Mouse (Mus musculus) heart, adult 8-10 months (tissue): Measurements from ENCODE around the gene Gm11487. TPM values are rescaled to one million over a fixed set of nuclear protein-coding genes. Genes with fewer than 3 reads are reported as not detected.
"Not testable (repeated sequence)": the region's sequence is repeated elsewhere in the genome, so short reads cannot be mapped to it uniquely, and the experiment has no call there.

Experiments
- DNase-seq: peaks from one replicate; pipeline ENCODE4 v3.0.0; 2022; ENCODE audit warnings: low spot score
- total RNA-seq, 4 experiments: library from RNA; stranded (reverse); gene quantifications; 2 replicates each; pipeline ENCODE4 v1.2.4; 2022

Gene Gm11487
- total RNA-seq, result not detected

DNA sequence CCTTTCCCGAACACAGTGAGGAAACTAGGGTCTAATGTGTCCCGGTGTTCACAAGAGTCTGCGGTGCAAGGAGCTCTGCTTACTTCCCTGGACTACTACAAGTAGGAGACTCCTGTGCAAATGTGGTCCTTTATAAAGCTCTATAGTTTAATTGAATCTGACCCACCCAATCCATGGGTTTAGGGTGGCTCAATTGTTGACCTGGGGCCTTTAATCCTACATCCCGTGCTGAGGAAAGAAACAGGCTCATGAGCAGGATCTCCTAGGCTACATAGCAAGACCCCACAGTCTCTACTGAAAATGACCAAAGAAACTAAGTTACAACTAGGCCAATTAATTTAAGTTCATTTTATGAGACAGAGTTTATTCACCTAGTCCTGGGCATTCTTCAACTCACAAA is at the start of gene Gm11487:
Gene Gm11487, minus strand, starts transcription at position 101 of the 400 bp plus-strand sequence.
- DNase-seq, result not testable (repeated sequence)

DNA sequence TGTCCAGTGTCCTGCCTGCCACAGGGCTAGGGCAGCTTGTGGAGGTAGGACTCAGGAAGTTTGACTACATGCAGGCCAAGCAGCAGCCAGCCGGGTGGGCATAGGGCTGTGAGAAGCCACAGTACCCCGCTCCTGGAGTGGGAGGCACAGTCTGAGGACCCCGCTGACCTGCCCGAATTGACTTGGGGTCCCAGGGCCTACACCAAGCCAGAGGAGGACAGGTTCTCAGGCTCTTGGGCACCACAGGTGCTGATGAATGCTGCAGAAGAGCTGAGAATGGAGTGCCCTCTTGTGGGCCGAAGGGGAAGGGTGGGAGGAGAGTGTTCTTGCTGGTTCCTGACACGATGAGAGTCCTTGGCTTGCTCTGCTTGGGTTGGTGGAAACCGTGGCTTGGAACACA is 39.8 kb upstream of the Gm11487 start:
- DNase-seq, result no peak

DNA sequence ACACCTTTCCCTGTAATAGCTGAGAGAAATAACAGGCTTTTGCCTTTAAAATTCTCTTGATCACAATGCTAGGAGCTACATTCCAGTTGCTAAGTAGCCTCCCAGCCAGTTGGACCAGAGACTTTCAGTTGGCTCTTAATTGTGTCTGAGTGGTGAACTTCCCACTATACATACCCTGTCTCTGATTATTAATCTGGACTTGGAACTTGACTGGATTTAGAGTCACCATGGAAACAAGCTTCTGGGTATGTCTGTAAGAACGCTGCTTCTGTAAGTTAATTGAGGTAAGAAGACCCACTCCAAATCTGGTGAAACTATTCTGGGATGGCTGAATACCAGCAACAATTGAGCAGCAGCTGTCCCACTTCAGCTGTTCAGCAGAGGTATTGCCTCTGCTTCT is 37.7 kb upstream of the Gm11487 start:
- no peak for DNase-seq

DNA sequence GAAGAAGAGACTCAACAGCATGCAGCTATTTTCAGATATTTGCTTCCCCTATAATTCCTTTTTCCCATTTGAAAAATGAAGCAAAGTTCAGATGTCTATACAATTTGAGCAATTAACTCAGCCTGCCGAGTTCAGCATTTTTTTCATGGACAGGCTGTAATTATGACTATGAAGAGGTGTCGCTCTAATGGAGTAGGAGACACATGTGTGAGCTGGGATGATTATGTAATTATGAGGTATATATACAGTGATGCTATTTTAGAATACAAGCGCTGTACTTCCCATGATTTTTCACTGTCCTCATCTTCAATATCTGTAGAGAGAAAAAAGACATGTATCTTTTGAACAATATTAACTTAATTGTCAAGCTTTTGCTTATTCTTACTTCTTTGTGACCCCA is 21.0 kb upstream of the Gm11487 start:
- DNase-seq, result no peak

DNA sequence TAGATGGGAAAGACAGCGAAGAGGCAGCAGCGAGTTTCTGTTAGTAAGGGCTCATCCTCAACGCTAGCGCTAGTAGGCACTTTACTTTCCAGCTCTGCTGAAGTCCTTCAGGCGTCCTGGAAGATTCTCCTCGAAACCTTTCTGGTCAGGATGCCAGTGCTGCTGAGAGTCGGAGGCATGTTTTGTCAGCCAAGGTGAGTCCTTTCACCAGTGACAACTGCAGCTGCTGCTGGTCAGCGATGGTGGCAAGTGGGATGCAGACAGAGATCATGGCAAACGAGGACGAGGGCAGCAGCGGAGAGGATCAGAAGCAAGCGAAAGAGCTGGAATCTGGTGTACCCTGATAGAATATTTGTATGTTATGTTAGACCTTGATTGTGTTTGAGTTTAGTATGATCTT is 18.2 kb upstream of the Gm11487 start:
- DNase-seq, result no peak

DNA sequence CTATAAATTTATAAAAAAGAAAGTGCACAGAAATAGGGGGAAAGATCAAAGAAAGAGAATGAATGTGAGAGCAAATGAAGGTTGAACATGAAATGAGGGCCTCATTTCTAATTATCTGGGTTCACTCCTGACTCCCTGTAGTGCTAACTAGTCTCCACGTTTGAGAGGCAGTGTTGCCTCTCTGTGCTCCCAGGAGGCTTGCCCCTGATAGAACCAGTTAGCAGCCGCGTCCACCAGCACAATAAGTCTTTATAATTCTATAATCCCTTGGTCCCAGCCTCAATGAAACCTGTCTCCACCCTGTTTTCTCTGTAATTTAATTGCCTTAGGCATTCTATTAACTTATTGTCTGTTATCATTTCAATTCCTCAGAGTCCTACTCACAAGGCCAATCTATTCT is 38.3 kb downstream of the Gm11487 start:
- DNase-seq, result no peak

Other genes with a start within 250 kb of the Gm11487 start
- gene Gm11238, start 202.8 kb upstream of the Gm11487 start, total RNA-seq, result not detected
- not detected for gene Gm11237, start 217.9 kb upstream of the Gm11487 start, total RNA-seq
- not detected for gene Gm11236, start 233.0 kb upstream of the Gm11487 start, total RNA-seq